Mouse (Mus musculus) forebrain, embryonic 10.5 days (tissue): ENCODE results near the gene Cbx4. TPM values are rescaled to one million over a fixed set of nuclear protein-coding genes. Genes with fewer than 3 reads are reported as not detected.
A peak's percentile ranks its signal among the peaks of the same experiment; 100 is the strongest.

ENCODE experiments used
- DNase-seq: peaks from one replicate; pipeline ENCODE4 v3.0.0-alpha.2; 2017; ENCODE audit warnings: low spot score; ENCODE audit errors: extremely low spot score
- H3K27ac ChIP-seq: fragments of 300-500 bp; sonication (generic); 2 replicates; pipeline ENCODE4 v1.5.1; 2016; ENCODE audit warnings: mild to moderate bottlenecking
- H3K27me3 ChIP-seq: fragments of 300-500 bp; sonication (generic); 2 replicates; pipeline ENCODE4 v1.6.1; 2016; ENCODE audit warnings: mild to moderate bottlenecking; ENCODE audit not compliant: poor library complexity, severe bottlenecking
- H3K36me3 ChIP-seq: fragments of 300-500 bp; sonication (generic); replicated peaks from 2 replicates; pipeline ENCODE4 v1.6.1; 2016; ENCODE audit warnings: mild to moderate bottlenecking, moderate library complexity
- H3K4me1 ChIP-seq: fragments of 300-500 bp; sonication (generic); 2 replicates; pipeline ENCODE4 v1.6.1; 2016
- H3K4me3 ChIP-seq: fragments of 300-500 bp; sonication (generic); 2 replicates; pipeline ENCODE4 v1.5.1; 2016; ENCODE audit warnings: mild to moderate bottlenecking, moderate library complexity
- H3K9me3 ChIP-seq: fragments of 300-500 bp; sonication (generic); 2 replicates; pipeline ENCODE4 v1.6.1; 2016; ENCODE audit warnings: mild to moderate bottlenecking, moderate library complexity
- WGBS: fragments of 180-500 bp; shearing (Covaris S2); methylation state at CpG from one replicate; pipeline ENCODE4 v1.1.7; 2016; 5-methylcytosine and 5-hydroxymethylcytosine counted together
- polyA plus RNA-seq: library from polyadenylated mRNA; unstranded; fragments of >200 nt; fragmentation: Nextera tagmentation; extraction: Ambion mirVana; gene quantifications from 2 replicates; pipeline ENCODE4 v1.2.1, GENCODE M21; 2016

Cbx4 gene
- polyA plus RNA-seq: 3.3 and 4.6 TPM in 2 replicates

DNA sequence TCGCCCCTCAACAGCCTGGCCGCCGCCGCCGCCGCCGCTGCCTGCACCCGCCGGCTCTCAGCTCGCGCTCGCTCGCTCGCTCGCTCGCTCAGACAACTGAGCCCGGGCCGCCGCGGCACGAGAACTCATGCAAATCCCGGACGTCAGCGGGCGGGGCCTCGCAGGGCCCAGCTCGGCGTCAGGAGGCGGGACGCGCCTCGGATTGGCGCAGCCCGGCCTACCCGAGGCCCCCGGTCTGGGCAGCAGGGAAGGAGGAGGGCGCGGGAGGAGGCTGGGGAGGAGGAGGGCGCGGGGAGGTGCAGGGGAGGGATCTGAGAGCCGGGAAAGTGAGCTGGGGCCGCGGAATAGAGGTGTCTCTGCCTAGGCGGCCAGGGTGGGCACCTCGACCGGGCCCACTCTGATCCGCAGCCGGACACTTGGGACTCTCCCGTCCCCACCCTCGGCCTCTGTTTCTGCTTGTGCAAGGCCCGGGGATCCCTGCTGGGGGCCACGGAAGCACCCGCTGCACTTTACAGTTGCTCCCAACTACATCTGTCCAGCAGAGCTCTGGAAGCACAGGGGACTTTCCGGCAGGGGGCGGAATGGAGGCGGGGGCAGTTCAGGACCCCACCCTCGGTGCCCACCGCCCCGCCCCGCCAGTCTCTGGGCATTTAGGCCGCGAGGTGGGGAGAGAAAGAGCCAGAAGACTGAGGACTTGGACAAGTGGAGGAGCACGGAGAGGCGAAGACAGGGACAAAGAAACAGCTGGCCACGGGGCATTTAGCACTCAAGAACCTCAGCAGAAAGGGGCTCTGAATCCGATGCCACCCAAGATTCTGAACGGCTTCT is at the start of gene Cbx4:
TSS of gene Cbx4 (minus strand) at position 78 of the 828 bp plus-strand sequence.
- peak within 1 kb of the TSS; percentile 88 for H3K4me3 ChIP-seq
- peaks cover 97% of the 10 kb centered on the region for H3K4me1 ChIP-seq
- no peaks in the 10 kb centered on the region for H3K9me3 ChIP-seq
- WGBS: under 1% methylated on average over 67 of the region's 67 CpGs
- H3K27ac ChIP-seq: peak within 1 kb of the TSS; percentile 95
- peaks cover 94% of the 10 kb centered on the region for H3K27me3 ChIP-seq
- H3K36me3 ChIP-seq: peaks cover 6% of the 10 kb centered on the region; the same call in 1 of the 2 replicates
- DNase-seq: peak; percentile 93

DNA sequence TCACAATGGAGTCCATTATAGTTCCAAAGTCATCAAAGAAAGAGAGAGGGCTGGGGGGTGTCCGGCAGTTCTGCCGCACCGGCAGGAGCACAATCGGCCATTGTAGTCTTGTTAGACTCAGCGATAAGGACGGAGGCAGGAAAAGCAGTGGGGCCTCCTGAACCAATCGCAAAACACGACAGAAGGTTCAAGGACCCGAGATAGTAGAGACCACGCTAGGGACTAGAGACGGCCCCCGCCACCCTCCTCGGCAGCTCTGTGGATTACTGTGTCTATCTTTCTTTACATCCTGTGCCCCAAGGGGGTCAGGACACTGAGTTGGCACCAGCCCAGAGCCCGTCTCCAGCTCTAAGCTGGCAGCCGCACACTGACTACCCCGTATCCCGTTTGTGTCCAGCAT is 48.6 kb upstream of the Cbx4 start:
- Histone ChIP-seq H3K36me3 (no peaks in the 10 kb centered on the region), H3K4me3 (no peak overlapping the region; the same call in 1 of the 2 replicates), H3K27me3 (peaks cover 61% of the 10 kb centered on the region), H3K9me3 (peaks cover 3% of the 10 kb centered on the region; the same call in 1 of the 2 replicates), H3K27ac (peak overlapping the region; percentile 54; the same call in 1 of the 2 replicates), H3K4me1 (peaks cover 30% of the 10 kb centered on the region)
- 39% methylated on average over 17 of the region's 17 CpGs for WGBS
- no peak for DNase-seq

DNA sequence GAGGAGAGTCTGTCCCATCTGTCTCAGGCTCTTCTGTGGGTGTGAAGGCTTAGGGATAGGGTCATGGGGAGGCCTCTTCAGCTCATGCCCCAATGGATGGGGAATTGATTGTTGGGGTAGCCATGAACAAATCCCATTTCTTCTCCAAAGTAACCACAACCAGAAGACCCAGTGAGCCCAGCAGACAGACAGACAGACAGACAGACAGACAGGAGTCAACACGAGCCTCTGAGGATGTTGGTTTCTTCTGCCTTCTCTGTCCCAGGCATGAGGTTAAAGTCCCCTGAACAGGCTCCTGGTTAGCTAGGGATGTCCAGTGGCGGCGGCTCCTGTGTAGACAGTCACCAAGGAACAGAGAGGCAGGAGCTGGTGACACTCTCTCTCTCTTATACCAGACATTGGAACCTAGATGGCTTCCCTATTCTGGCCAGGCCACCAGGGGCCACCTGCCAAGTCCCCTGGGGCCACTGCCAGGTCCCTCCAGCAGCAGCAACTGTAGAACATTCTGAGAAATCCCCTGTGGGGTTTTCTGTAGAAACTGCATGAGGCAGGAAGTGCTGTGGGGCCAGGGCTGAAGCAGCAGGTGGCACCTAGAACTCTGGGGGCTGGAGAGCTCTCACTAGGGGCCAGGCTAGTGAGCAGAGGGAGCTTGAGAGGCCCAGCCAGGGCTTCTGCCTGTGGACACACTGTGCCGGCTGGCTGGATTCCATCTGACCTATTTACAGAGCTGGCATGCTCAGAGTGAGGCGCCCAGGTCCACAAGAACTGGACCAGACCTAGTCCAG is 47.6 kb upstream of the Cbx4 start:
- H3K36me3 ChIP-seq: no peaks in the 10 kb centered on the region
- peaks cover 40% of the 10 kb centered on the region for H3K4me1 ChIP-seq
- peaks cover 71% of the 10 kb centered on the region for H3K27me3 ChIP-seq
- 79% methylated on average over 5 of the region's 5 CpGs for WGBS
- H3K4me3 ChIP-seq: no peak overlapping the region
- peak overlapping the region; percentile 56; the same call in 1 of the 2 replicates for H3K27ac ChIP-seq
- DNase-seq: no peak
- H3K9me3 ChIP-seq: peaks cover 3% of the 10 kb centered on the region; the same call in 1 of the 2 replicates

DNA sequence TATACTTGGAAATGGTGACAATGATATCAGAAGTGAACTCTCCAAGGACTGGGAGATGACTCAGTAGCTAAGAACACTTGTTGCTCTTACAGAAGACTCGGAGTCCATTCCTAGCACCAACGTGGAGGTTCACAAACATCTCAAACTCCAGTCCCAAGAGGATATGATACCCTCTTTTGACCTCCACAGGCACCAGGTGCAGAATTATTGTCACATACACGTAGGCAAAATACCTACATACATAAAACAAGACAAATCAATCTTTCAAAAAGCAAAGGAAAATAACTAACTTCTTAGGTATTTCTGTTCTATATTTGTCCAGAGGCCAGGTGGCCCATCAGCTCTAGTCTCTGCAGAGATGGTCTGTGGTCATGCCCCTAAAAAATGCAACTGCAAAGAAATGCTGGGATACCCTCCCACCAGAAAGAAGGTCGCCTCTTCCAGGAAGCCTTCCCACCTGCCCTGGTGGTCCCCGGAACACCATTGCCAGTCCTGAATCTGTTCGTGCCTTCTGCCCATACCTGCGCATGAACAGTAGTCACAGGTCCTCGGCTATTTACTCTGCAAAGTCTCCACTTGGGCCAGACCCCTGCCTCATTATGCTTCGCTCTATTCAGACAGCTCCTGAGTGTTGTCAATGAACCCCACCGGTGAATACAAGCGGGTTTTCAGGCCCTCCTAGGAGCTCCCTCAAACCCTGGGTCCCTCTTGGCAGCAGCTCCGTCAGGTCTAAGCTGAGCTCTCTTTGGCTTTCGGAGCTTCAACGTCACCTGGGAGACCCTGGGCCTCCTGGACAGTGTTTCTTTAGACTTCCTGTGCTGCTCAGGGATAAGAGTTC is 46.4 kb upstream of the Cbx4 start:
- H3K4me3 ChIP-seq: no peak overlapping the region
- H3K9me3 ChIP-seq: peaks cover 3% of the 10 kb centered on the region; the same call in 1 of the 2 replicates
- no peaks in the 10 kb centered on the region for H3K36me3 ChIP-seq
- peaks cover 52% of the 10 kb centered on the region for H3K4me1 ChIP-seq
- DNase-seq: no peak
- H3K27me3 ChIP-seq: peaks cover 76% of the 10 kb centered on the region
- H3K27ac ChIP-seq: no peak overlapping the region
- WGBS: 85% methylated on average over 14 of the region's 14 CpGs

DNA sequence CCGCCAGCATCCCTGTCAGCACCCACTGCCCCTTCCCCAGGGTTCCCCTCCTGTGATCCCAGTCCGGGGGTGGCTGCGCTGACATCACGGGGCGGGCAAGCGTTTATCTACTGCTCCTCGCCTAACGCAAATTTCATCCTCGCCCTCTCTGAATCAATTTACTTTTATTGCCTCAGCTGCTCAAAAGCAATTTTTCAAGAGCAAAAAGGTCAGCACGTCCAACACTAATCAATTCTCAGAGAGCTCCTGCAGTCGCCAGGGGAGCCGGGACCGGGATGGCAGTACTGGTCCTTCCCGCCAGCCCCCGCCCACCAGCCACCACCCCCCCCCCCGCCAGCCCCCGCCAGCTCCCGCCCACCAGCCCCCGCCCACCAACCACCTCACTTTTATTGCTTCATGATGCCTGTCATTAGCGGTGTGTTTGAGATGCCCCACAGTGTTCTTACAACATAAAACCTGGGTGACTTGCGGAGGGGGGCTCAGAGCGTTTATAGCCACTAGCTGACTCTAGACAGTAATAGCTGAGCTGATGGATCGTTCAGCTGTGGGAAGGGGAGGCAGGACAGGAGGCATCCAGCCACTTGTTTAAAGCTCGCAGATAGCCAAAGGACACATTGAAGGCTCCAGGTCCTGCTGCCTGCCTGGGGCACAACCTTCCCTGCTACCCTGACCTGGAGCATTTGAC is 44.2 kb upstream of the Cbx4 start:
- peaks cover 73% of the 10 kb centered on the region for H3K4me1 ChIP-seq
- no peak overlapping the region for H3K27ac ChIP-seq
- no peak for DNase-seq

DNA sequence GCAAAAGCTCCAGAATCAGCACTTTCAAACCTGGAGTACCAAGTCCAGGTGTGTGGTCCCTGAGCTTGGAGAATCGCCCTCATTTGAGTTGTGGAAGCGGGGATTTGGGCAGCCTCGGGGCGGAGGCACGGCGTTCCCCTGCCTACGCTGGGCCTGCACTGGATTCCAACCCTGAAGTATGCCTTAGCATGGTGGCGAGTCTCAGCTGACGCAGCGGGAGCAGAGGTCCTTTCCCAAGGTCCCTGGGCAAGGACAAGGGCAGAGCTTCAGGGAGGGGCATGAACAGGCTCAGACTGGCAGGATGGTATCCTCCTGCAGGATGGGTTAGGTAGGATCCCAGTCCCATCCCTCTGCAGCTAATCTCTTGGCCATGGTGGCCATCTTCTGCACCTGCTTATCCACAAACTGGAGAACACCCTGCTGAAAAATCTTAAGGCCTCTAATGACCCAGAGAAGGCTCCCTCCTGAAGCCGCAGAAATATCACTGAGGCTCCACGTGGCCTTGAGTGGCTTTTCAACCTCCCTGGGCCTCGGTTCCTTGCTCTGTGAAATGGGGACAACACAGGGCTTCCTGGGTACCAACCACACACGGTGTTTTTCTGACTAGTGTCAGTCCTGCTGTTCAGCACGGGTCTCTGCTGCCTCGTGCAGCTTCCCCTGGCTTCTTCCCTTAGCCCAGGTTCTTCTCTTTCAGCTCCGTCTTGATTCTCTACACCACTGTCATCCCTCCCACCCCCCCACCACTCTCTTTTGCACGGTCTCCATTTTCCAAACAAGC is 43.4 kb upstream of the Cbx4 start:
- H3K4me3 ChIP-seq: peak overlapping the region; percentile 26; the same call in 1 of the 2 replicates
- H3K4me1 ChIP-seq: peaks cover 67% of the 10 kb centered on the region
- no peaks in the 10 kb centered on the region for H3K36me3 ChIP-seq
- H3K27ac ChIP-seq: no peak overlapping the region
- peaks cover 3% of the 10 kb centered on the region; the same call in 1 of the 2 replicates for H3K9me3 ChIP-seq
- H3K27me3 ChIP-seq: peaks cover 87% of the 10 kb centered on the region
- 51% methylated on average over 18 of the region's 18 CpGs for WGBS
- no peak for DNase-seq

More for the DNA sequence above, 44.2 kb upstream of the Cbx4 start:
- Histone ChIP-seq H3K9me3 (peaks cover 3% of the 10 kb centered on the region; the same call in 1 of the 2 replicates), H3K27me3 (peaks cover 87% of the 10 kb centered on the region), H3K4me3 (peak overlapping the region; percentile 26), H3K36me3 (no peaks in the 10 kb centered on the region)
- 20% methylated on average over 24 of the region's 24 CpGs for WGBS

DNA sequence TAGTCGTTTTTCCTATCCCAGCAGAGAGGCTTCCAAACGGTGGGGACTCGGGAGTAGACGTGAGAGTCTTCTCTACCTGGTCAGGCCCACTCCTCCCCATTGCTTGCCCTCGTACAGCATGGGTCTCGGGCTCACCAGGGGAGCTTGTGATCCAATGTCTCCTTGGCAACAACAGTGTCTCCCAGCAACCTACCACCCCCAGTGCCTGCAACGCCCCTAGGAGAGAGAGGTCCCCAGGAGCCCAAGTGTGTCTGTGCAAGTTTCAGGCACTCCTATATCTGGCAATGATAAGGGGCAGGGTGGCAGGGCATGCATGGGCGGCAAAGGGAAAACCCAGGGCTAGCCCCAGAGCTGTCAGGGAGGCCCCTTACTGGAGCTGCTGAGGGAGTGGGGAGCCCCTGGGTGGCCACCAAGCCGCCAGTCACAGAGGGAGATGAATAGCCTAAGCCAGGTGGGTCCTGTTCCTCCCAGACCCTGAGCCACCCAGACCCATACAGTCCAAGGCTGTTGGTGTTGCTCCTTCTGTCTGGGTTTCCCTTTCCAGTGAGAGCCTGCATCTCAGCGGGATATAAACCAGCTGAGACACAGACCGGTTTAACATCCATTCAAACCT is 42.8 kb upstream of the Cbx4 start:
- H3K27me3 ChIP-seq: peaks cover 89% of the 10 kb centered on the region

DNA sequence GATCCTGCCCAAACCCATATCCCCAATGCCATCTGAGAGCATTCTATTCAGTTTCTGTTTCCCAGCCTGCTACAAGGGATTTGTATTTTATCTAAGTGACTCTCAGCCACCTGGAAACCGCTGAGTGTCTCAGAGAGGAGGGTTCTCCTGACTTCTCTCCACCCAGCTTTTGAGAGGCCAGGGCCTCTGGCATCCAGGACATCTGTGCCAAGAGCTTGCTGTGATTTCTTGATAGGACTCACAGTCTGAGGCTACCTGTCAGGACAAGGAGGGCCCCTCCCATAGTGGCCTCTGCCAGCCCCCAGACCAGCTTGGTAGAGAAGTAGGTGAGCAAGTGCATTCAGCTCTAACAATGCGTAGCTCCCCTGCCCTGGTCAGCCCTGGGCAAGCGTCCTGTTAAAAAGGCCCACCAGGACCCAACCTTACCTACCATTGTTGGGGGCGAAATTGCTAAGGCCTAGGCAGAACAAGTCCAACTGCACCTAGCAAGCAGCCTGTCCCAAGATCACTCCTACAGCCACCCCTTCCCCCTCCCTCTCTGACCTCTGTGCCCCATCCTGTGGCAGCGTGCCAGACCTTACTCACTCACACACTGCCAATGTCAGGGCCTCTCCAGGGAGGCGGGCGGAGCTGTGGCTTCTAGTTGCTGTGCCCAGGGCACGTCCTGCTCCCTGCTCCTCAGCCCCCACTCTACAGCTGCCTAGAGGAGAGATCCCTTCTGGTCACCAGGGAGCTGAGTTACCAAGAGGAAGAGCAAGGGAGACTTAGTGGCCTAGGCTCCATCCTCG is 41.9 kb upstream of the Cbx4 start:
- no peak overlapping the region for H3K4me3 ChIP-seq
- DNase-seq: no peak
- H3K27ac ChIP-seq: 0 out of 2 replicates have a peak overlapping the region, but pooled peaks have one; percentile 22
- 78% methylated on average over 9 of the region's 9 CpGs for WGBS
- H3K9me3 ChIP-seq: peaks cover 3% of the 10 kb centered on the region; the same call in 1 of the 2 replicates
- no peaks in the 10 kb centered on the region for H3K36me3 ChIP-seq
- H3K4me1 ChIP-seq: peaks cover 63% of the 10 kb centered on the region
- H3K27me3 ChIP-seq: peaks cover 85% of the 10 kb centered on the region

More for the DNA sequence above, 42.8 kb upstream of the Cbx4 start:
- peaks cover 60% of the 10 kb centered on the region for H3K4me1 ChIP-seq
- H3K9me3 ChIP-seq: peaks cover 3% of the 10 kb centered on the region; the same call in 1 of the 2 replicates
- no peak overlapping the region for H3K27ac ChIP-seq
- H3K36me3 ChIP-seq: no peaks in the 10 kb centered on the region
- WGBS: 41% methylated on average over 11 of the region's 11 CpGs
- no peak for DNase-seq
- no peak overlapping the region for H3K4me3 ChIP-seq

DNA sequence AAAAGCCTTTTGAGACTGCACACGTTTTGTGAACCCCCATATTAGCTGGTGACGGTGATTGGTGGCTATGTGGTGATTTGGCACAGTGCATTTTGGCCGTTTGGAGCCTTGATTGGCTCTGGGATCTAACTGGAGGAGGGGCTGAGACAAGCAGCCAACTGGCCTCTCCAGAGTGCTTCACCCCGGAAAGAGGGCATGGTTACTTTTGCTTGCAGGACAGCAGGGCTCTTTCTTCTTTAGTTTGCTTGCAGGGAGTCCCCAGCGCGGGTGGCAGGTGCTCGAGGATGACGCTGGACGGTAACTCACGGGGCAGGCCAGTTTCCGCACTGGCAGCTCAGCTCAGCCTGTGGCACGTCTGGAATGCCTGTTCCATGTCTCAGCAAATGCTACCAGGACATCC is 41.1 kb upstream of the Cbx4 start:
- 39% methylated on average over 12 of the region's 12 CpGs for WGBS
- Histone ChIP-seq H3K4me3 (no peak overlapping the region; the same call in 1 of the 2 replicates), H3K4me1 (peaks cover 63% of the 10 kb centered on the region), H3K36me3 (no peaks in the 10 kb centered on the region), H3K27ac (peak overlapping the region; percentile 22), H3K9me3 (peaks cover 3% of the 10 kb centered on the region; the same call in 1 of the 2 replicates), H3K27me3 (peaks cover 90% of the 10 kb centered on the region)
- DNase-seq: no peak
